Mouse (Mus musculus): ENCODE results near the gene Fastk. TPM values are rescaled to one million over a fixed set of nuclear protein-coding genes. Genes with fewer than 3 reads are reported as not detected.

Fastk gene
- total and polyA plus RNA-seq, 3 experiments = 93.4 to 335 (median 108) TPM

GRCm38 (mm10) chr5:24453283-24453984 lies 8.3 kb upstream of the Fastk start:
- no peak for DNase-seq

DNA sequence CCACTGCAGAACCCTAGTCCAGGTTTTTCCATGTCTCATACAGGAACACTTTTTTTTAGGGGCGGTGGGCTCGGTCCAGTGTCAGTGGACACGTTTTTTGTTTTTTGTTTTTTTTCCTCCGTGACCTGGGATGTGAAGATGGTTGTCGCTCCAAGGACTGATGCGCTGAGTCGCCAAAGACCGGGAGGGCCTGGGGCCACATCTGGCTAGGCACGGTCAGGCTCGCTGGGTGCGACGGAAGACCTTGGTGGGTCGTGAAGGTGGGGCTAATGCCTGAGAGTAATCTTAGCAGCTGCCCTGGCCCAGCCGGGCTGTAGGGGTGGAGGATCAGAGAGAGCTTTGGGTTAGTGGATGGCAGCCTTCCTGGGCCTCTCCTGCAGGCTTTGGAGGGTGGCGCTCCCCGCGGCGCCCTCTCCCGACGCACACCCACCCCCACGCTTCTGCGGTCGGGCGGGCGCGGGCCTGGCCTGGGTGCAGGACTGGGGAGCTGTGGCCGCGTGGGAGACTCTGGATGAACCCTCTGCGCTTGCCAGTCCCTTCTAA lies 7.7 kb upstream of the Fastk start:
- DNase-seq = peak; percentile 56

GRCm38 (mm10) chr5:24452030-24452690 lies 7.1 kb upstream of the Fastk start, which contains the start of gene Agap3:
Gene Agap3 (plus strand): TSS chr5:24452177.
- DNase-seq = peak; percentile 63

DNA sequence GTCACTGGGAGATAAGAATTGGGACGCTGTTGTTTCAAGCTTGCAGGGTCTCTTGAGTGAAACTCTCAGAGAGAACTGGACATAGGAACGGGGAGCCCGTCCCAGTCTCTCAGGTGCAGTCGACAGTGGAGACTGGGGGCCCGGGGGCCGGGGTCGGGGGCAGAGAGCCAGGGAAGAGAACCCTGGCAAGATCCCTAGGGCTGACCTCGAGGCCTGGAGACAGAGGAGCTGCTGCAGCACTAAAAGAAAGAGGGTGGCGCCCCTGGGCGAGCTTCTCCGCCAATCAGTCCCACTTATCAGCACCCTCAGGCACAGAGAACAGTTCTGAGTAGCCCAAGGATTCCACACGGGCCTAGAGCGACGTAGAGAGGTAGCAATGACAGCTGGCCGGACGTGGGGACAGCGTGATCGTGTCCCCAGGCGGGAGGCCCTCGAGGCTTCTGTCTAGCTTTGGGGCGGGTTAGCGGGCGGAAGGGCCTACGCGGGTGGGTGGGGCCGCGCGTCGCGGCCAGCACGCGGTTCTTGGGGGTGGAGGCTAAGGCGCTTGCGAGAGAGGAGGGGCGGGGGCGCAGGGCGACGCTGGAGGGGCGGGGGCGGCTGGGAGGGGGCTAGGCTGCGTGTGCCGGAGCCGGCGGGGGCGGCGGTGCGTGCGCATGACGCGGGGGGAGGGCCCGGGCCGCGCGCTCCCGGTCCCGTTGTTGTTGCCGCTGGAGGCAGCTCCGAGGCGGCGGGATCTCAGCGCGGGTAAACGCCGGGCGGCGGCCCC lies 6.4 kb upstream of the Fastk start:
- DNase-seq = peak; percentile 93

DNA sequence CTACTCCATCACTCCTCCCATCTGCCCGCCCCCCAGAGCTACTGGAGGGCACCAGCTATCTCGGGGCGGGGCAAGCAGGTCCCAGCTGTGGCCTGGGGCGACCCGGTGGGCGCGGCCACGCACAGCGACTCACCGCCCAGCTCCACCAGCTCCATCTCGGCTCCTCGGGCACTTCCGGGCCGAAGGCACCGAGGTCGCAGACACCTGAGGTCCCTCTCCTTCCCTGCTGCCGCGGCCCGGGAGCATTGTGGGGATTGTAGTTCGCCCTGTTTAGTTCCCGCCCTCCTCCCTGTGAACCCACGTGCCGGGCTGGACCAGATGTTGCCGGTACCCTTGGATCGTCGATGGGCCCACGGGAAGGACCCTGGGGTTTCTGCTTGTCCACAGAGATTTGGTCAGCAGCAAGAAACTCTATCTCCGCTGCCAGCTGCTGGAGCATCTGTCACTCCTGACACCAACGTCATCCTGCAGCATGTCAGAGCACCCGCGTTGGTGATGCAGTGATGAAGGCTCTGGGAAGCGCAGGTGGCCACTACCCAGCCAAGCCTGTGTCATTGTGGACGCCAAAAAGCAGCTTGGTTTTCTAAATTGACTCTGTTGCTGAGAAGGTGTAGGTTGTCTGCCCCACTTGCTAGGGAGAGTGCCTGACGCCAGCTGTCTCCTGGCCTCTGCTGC lies 2.7 kb upstream of the Fastk start, which contains the start of gene Tmub1:
Tmub1 (minus strand) TSS at position 231 of the 675 bp plus-strand sequence.
- peak; percentile 93 for DNase-seq

DNA sequence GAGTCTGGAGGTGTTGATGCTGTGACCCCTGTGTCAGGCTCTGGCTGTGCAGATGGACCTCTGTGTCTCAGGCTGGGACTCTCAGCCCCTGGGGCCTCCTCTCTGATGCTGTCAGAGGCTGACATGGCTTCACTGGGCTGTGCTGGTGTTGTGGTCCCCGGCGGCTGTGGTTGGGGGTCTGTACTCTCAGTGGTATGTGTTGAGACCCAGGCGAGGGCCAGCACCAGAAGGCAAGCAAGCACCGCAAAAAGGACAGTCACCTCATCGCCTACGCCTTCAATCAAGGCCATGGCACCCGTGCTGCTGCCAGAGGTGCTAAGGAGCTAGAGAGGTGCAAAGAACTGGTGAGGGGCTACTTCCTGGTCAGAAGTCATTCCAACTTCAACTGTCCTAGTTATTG lies 1.5 kb upstream of the Fastk start:
- no peak for DNase-seq

DNA sequence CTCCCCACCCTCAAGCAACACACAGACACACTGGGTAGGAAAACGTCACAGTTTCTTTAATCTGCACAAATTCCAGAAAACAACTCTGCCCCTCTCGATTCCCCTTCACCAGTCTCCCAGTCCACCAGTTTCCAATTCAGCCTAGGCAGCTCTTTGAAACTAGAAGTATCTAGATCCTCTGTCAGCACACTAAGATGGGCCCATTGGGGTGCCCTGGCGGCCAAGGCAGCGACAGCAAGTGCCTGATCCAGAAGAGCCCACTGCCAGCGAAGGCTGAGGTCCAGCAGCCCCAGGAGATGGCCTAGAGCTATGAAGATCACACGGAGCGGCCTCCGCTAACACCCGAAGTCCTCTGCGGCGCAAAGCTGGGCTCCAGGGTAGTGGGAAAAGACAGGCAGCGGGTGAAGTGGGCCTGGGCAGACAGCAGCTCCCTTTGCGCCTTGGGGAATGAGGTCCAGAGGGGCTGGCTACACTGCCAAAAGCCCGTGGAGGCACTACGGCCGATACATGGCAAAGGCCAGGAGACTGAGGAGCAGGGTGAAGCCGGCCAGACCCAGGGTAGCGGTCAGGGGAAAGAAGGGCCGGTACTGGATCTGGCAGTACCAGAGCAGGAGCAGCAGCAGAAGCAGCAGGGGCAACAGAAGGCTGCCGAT lies 467 bp upstream of the Fastk start:
- peak; percentile 25 for DNase-seq

- DNase-seq = no peak
Observed at GRCm38 (mm10) chr5:24443927-24444326, 1.2 kb downstream of the Fastk start.

DNA sequence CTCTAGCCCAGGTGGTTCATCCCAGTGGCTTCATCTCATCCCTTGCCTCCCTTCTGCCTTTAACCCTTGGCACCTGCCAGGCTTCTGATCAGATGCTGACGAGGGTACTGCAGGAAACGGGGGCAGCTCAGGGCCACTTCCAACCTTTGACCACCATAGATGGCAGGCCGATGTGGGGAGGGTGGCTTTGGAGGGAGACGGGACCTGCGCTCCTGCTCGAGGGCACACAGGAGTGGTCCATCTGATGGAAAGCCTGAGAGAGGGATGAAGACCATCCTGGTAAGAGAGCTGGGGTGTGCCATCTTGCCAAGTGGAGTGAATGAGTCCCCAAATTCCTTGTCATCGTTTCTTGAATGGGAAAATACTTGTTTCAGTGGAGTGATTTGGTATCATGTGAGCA lies 1.9 kb downstream of the Fastk start:
- no peak for DNase-seq

DNA sequence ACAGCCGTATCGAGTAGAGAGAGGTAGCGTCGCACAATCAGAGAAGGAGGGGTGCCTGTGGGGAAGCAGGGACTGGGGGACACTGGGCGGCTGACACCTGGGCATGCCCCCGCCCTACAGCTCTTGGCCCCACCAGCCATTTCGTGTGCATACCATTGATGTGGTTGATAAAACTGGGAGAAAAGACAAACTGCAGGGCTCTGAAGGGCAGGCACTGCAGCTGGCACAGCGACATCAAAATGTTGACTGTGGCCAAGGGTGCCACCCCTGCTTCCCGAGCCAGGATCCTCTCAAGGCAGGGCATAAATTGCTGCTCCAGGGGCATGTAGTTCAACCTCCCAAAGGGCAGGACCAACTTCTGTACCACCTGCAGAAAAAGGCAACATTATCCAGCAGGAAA lies 3.1 kb downstream of the Fastk start:
- DNase-seq = no peak

DNA sequence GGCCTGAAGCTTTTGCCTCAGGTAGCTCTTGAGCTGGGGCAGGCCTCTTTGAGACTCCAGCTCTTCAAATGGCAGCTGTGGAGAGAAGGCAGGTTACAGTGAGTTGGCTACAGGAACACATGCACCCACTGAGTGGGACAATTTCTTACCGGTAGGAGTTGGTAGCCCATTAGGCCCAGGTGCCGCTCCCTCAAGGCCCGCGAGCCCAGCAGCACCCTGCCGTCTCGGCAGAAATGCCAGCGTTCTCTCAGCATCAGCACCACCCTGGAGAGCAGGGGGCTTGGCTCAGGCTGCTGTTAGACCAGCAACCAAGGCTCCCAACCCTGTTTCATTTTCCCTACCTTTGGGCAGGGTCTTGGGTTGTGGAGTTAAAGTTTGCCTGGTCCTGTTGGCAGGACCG lies 3.9 kb downstream of the Fastk start:
- no peak for DNase-seq

- DNase-seq = no peak
Observed at GRCm38 (mm10) chr5:24433993-24434392, 11.1 kb downstream of the Fastk start.

GRCm38 (mm10) chr5:24428596-24428995 lies 16.5 kb downstream of the Fastk start:
- DNase-seq = peak; percentile 61

DNA sequence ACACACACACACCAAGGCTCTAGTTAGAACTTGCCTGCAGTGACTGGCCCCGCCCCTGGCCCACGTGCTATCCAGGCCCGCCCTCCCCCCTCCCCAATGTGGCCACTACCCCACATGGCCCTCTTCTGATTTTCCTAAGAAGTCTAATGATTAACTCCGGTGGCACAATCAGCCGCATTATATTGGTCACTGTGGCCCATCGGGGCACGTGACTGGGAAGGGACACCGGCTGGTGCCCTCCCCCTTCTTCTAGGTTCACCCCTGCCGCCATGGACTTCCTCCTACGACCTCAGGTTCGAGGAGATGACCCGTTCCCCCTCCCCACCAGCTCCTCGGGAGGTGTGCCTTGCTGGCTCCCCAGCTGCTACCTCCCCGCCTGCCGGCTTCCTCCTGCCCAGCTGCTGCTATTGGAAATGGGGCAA lies 17.1 kb downstream of the Fastk start:
- DNase-seq = peak; percentile 44

DNA sequence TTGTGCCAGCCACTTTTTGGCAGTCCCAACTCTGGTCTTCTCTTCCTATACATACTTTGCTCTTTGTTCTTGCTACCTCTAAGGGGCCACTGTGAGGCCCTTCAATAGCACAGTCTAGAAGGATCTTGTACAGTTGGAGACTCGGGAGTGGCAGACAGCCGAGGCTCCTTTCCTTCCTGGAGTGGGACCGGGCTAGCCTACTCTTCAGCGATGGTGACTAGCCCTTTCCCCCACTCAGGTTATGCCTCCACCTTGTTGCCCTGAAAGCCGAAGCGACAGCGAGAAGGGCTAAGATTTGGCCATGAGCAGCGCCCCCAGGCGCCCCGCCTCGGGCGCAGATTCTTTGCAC lies 17.8 kb downstream of the Fastk start:
- no peak for DNase-seq

DNA sequence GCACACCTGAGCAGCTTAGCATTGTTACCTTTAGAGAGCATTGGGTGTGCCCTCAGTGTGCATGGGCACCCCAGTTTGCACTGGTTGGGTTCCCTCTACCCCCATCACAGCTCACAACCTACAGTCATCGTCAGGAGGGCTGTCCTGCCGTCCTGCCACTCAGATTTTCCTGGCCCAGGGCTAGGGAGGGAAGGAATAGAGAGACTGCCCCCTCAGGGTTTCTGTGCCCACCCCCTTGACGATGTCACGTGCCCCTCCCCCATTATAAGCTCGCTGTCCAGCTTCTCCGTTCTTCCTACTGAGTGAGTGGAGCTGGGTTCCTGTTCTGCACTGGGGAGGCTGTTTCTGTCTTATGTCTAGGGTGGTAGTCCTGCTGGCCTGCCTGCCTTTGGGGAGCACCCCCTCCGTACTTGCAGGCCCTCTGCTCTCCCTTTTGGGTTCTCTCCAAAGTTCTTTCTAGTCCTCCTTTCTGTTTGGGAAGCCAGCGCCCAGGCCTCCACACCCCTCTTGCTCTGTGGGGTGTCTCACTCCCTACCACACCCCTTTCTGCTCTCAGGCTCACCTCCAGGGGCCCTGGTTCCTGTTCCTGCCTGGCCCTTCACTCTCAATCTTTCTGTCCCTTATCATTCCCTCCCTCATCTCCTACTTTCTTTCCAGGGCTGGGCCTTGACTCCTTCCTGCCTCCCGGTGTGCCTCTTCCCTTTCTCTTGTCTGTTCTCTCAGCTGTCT lies 18.4 kb downstream of the Fastk start:
- no peak for DNase-seq

- DNase-seq = no peak
Observed at GRCm38 (mm10) chr5:24426037-24426432, 19.1 kb downstream of the Fastk start.

GRCm38 (mm10) chr5:24425421-24426036 lies 19.6 kb downstream of the Fastk start:
- DNase-seq = no peak

DNA sequence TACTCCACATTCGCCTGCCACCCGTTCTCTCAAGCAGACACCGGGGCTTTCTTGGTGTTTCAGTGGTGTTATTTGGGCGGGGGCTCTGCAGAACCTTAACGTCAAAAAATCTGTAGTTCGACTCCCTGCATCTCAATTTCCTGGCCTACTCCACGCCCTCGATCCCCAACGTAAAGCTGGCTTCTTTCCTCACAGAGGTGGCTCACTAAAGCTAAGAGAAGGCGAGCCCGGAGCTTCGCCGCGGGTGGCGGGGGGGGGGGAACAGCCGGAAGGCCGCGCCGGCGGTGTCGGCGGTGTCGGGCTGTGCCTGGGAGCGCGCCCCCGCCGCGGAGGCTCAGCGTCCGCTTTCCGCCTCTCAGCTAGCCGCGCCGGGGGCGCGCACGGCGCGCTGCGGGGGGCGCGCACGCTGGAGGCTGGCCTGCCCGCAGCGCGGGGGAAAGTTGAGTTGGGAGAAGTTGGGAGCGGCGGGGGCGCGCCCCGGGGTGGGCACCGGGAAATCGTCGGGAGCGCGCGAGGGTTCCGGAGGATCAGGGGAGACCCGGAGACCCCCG lies 20.2 kb downstream of the Fastk start:
- DNase-seq = peak; percentile 92
